Mouse (Mus musculus) neural tube, embryonic 11.5 days (tissue): ENCODE data around the gene Olfm2. TPM values are rescaled to one million over a fixed set of nuclear protein-coding genes. Genes with fewer than 3 reads are reported as not detected.

Experiments
- ATAC-seq: fragments of 200-750 bp; cut with Nextera tagmentation; 2 replicates; pipeline ENCODE4 v1.8.0; 2017; ENCODE audit warnings: moderate number of reproducible peaks, mild to moderate bottlenecking, moderate TSS enrichment, moderate library complexity; ENCODE audit not compliant: insufficient read depth, low FRiP score, low TSS enrichment
- DNase-seq: peaks from one replicate; pipeline ENCODE4 v3.0.0-alpha.2; 2015; ENCODE audit warnings: low spot score
- H3K27ac ChIP-seq: fragments of 300-500 bp; sonication (generic); 2 replicates; pipeline ENCODE4 v1.5.1; 2014; ENCODE audit warnings: low read depth, mild to moderate bottlenecking, low read length
- H3K27me3 ChIP-seq: fragments of 300-500 bp; sonication (generic); 2 replicates; pipeline ENCODE4 v1.6.1; 2014; ENCODE audit warnings: mild to moderate bottlenecking, low read length, mixed read lengths; ENCODE audit not compliant: control insufficient read depth, insufficient read depth
- H3K36me3 ChIP-seq: fragments of 300-500 bp; sonication (generic); 2 replicates; pipeline ENCODE4 v1.6.1; 2014; ENCODE audit warnings: mild to moderate bottlenecking, low read length, moderate library complexity, mixed read lengths; ENCODE audit not compliant: control insufficient read depth, insufficient read depth
- H3K4me1 ChIP-seq: fragments of 300-500 bp; sonication (generic); 2 replicates; pipeline ENCODE4 v1.6.1; 2014; ENCODE audit warnings: low read length, mixed read lengths; ENCODE audit not compliant: control insufficient read depth, insufficient read depth
- H3K4me2 ChIP-seq: fragments of 300-500 bp; sonication (generic); 2 replicates; pipeline ENCODE4 v1.6.1; 2014; ENCODE audit warnings: low read depth, mild to moderate bottlenecking, moderate library complexity
- H3K4me3 ChIP-seq: fragments of 300-500 bp; sonication (generic); 2 replicates; pipeline ENCODE4 v1.5.1; 2014; ENCODE audit warnings: low read depth, low read length
- H3K9ac ChIP-seq: fragments of 300-500 bp; sonication (generic); 2 replicates; pipeline ENCODE4 v1.6.1; 2014; ENCODE audit warnings: mild to moderate bottlenecking, low read length
- H3K9me3 ChIP-seq: fragments of 300-500 bp; sonication (generic); 2 replicates; pipeline ENCODE4 v1.6.1; 2016; ENCODE audit warnings: low read length; ENCODE audit not compliant: control insufficient read depth
- WGBS: fragments of 180-500 bp; shearing (Covaris S2); extraction: QIAGEN DNeasy Blood & Tissue Kit; methylation state at CpG from one replicate; pipeline ENCODE4 v1.1.7; 2014; 5-methylcytosine and 5-hydroxymethylcytosine counted together
- polyA plus RNA-seq: library from polyadenylated mRNA; unstranded; fragments of >200 nt; fragmentation: Nextera tagmentation; extraction: Ambion mirVana; gene quantifications from 2 replicates; pipeline ENCODE4 v1.2.1, GENCODE M21; 2014

The Olfm2 gene
- polyA plus RNA-seq: 76.1 and 88.4 TPM in 2 replicates

- ATAC-seq: peak; percentile 67
- H3K27ac ChIP-seq: no peak within 1 kb of the TSS
- H3K4me3 ChIP-seq: peak within 1 kb of the TSS; percentile 46
- H3K9ac ChIP-seq: peak within 1 kb of the TSS; percentile 60
- H3K4me2 ChIP-seq: peak within 1 kb of the TSS; percentile 85
- H3K4me1 ChIP-seq: peaks cover 3% of the 10 kb centered on the region
- no peaks in the 10 kb centered on the region for H3K36me3 ChIP-seq
- H3K9me3 ChIP-seq: no peaks in the 10 kb centered on the region
- H3K27me3 ChIP-seq: peaks cover 29% of the 10 kb centered on the region
- peak; percentile 70 for DNase-seq
- WGBS: under 1% methylated on average over 31 of the region's 50 CpGs
Observed at GRCm38 (mm10) chr9:20746017-20746660, at the start of gene Olfm2. Gene Olfm2 (minus strand): TSS chr9:20746349.

- Histone ChIP-seq H3K4me3 (no peak overlapping the region), H3K27ac (no peak overlapping the region), H3K9ac (no peak overlapping the region), H3K9me3 (no peaks in the 10 kb centered on the region), H3K4me1 (no peaks in the 10 kb centered on the region), H3K27me3 (no peaks in the 10 kb centered on the region), H3K4me2 (no peak overlapping the region), H3K36me3 (no peaks in the 10 kb centered on the region)
- WGBS: 47% methylated on average over 7 of the region's 7 CpGs
- DNase-seq: no peak
- ATAC-seq: no peak
Observed at GRCm38 (mm10) chr9:20794108-20794806, 48.1 kb upstream of the Olfm2 start.

- WGBS: 76% methylated on average over 3 of the region's 3 CpGs
- ATAC-seq: no peak
Observed at GRCm38 (mm10) chr9:20790345-20790744, 44.2 kb upstream of the Olfm2 start.

GRCm38 (mm10) chr9:20789651-20790050 is 43.5 kb upstream of the Olfm2 start:
- DNase-seq (no peak), ATAC-seq (no peak)
- Histone ChIP-seq H3K4me2 (no peak overlapping the region), H3K9me3 (no peaks in the 10 kb centered on the region), H3K4me3 (no peak overlapping the region), H3K4me1 (no peaks in the 10 kb centered on the region), H3K9ac (no peak overlapping the region), H3K27ac (no peak overlapping the region), H3K27me3 (no peaks in the 10 kb centered on the region), H3K36me3 (no peaks in the 10 kb centered on the region)
- WGBS: 80% methylated on average over 3 of the region's 4 CpGs

More at GRCm38 (mm10) chr9:20790345-20790744, 44.2 kb upstream of the Olfm2 start:
- no peak overlapping the region for H3K4me2 ChIP-seq
- H3K36me3 ChIP-seq: no peaks in the 10 kb centered on the region
- H3K27ac ChIP-seq: no peak overlapping the region
- no peak overlapping the region for H3K9ac ChIP-seq
- no peak overlapping the region for H3K4me3 ChIP-seq
- no peaks in the 10 kb centered on the region for H3K4me1 ChIP-seq
- no peak for DNase-seq
- no peaks in the 10 kb centered on the region for H3K9me3 ChIP-seq
- no peaks in the 10 kb centered on the region for H3K27me3 ChIP-seq

- Histone ChIP-seq H3K27ac (no peak overlapping the region), H3K9me3 (no peaks in the 10 kb centered on the region), H3K36me3 (no peaks in the 10 kb centered on the region), H3K4me2 (no peak overlapping the region), H3K4me1 (no peaks in the 10 kb centered on the region), H3K27me3 (no peaks in the 10 kb centered on the region), H3K9ac (no peak overlapping the region), H3K4me3 (no peak overlapping the region)
- WGBS: 75% methylated on average over 8 of the region's 8 CpGs
- DNase-seq (no peak), ATAC-seq (no peak)
Observed at GRCm38 (mm10) chr9:20787992-20788391, 41.8 kb upstream of the Olfm2 start.

GRCm38 (mm10) chr9:20785055-20785454 is 38.9 kb upstream of the Olfm2 start:
- H3K9ac ChIP-seq: no peak overlapping the region
- H3K27ac ChIP-seq: no peak overlapping the region
- no peaks in the 10 kb centered on the region for H3K4me1 ChIP-seq
- H3K4me2 ChIP-seq: no peak overlapping the region
- no peak for DNase-seq
- H3K27me3 ChIP-seq: no peaks in the 10 kb centered on the region
- no peak overlapping the region for H3K4me3 ChIP-seq
- no peaks in the 10 kb centered on the region for H3K36me3 ChIP-seq
- WGBS: 67% methylated on average over 6 of the region's 6 CpGs
- no peaks in the 10 kb centered on the region for H3K9me3 ChIP-seq
- no peak for ATAC-seq

GRCm38 (mm10) chr9:20781286-20781685 is 35.1 kb upstream of the Olfm2 start:
- ATAC-seq (no peak), DNase-seq (no peak)
- Histone ChIP-seq H3K36me3 (no peaks in the 10 kb centered on the region), H3K27ac (no peak overlapping the region), H3K9me3 (no peaks in the 10 kb centered on the region), H3K4me3 (no peak overlapping the region), H3K4me2 (no peak overlapping the region), H3K9ac (no peak overlapping the region), H3K27me3 (no peaks in the 10 kb centered on the region), H3K4me1 (no peaks in the 10 kb centered on the region)
- 87% methylated on average over 3 of the region's 3 CpGs for WGBS

GRCm38 (mm10) chr9:20765274-20765673 is 19.1 kb upstream of the Olfm2 start:
- 84% methylated on average over 2 of the region's 2 CpGs for WGBS
- no peaks in the 10 kb centered on the region for H3K27me3 ChIP-seq
- no peak overlapping the region for H3K4me2 ChIP-seq
- H3K27ac ChIP-seq: no peak overlapping the region
- H3K36me3 ChIP-seq: no peaks in the 10 kb centered on the region
- ATAC-seq: no peak
- H3K9ac ChIP-seq: no peak overlapping the region
- H3K4me3 ChIP-seq: no peak overlapping the region
- DNase-seq: no peak
- no peaks in the 10 kb centered on the region for H3K4me1 ChIP-seq
- no peaks in the 10 kb centered on the region for H3K9me3 ChIP-seq

GRCm38 (mm10) chr9:20763099-20763498 is 16.9 kb upstream of the Olfm2 start:
- Histone ChIP-seq H3K27ac (no peak overlapping the region), H3K4me2 (no peak overlapping the region), H3K4me3 (no peak overlapping the region), H3K36me3 (no peaks in the 10 kb centered on the region), H3K27me3 (no peaks in the 10 kb centered on the region), H3K9me3 (no peaks in the 10 kb centered on the region), H3K9ac (no peak overlapping the region), H3K4me1 (no peaks in the 10 kb centered on the region)
- DNase-seq (no peak), ATAC-seq (no peak)
- WGBS: 85% methylated on average over 1 of the region's 1 CpGs
